Mouse (Mus musculus): ENCODE data around the gene Trim63. TPM values are rescaled to one million over a fixed set of nuclear protein-coding genes. Genes with fewer than 3 reads are reported as not detected.

The Trim63 gene
- polyA plus RNA-seq, 1 experiment = 29.1 TPM

DNA sequence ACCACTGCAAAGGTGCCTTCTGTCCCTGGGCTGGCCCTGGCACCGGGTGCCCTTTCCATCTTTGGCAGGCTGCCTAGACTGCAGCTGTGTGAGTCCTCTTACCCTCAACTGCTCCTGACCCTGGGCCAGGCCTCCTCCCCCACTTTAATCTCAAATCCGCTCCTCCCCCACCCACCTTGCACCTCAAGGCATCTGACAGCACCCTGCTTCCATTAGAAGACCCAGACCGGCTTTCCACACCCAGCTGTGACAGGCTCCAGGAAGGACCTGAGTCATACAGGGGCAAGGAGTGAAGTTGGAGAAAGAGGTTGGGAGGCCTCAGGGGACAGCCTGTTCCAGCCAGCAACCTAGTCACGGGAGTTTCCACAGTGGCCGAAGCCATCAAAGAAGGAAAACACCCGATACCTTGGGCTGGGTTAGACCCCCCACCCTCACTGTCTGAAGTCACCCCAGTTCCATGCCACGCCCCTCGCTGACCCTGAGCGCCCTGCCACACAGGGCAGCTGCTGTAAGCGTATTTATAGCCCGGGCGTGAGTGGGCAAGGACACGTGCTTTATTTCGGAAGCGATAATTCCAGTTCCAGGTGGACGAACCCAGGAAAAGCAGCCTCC is 41.0 kb downstream of the Trim63 start:
- H3K4me3 ChIP-seq = no peak overlapping the region
- no peaks in the 10 kb centered on the region for H3K36me3 ChIP-seq (ENCODE audit: control insufficient read depth, insufficient read depth)
- TF ChIP-seq MYOD1 (IDR thresholded peaks at IDR 0.05; ENCODE audit: control insufficient read depth in 1 of 3, insufficient read length in 2 of 3, low read depth in 2 of 3) (peak in 2 of 3 experiments; percentile 48 to 83), SRF (IDR thresholded peaks at IDR 0.05; ENCODE audit: control insufficient read depth, insufficient read length, low read depth) (no peak), POLR2AphosphoS2 (IDR thresholded peaks at IDR 0.05; ENCODE audit: insufficient read length, low read depth) (peak; percentile 4), MYOG (IDR thresholded peaks at IDR 0.05; ENCODE audit: control insufficient read depth in 1 of 3, insufficient read depth in 1 of 3, insufficient read length in 2 of 3, low read depth in 2 of 3) (peak in 2 of 3 experiments; percentile 65 to 88)
- H3ac ChIP-seq (ENCODE audit: control insufficient read depth, insufficient read length) = no peak overlapping the region
- H3K4me2 ChIP-seq (ENCODE audit: low read depth) = peak overlapping the region; percentile 36
- peaks cover 4% of the 10 kb centered on the region for H3K27me3 ChIP-seq (ENCODE audit: control insufficient read depth, insufficient read depth, insufficient read length)
- no peaks in the 10 kb centered on the region for H3K79me2 ChIP-seq (ENCODE audit: control insufficient read depth, insufficient read depth)

DNA sequence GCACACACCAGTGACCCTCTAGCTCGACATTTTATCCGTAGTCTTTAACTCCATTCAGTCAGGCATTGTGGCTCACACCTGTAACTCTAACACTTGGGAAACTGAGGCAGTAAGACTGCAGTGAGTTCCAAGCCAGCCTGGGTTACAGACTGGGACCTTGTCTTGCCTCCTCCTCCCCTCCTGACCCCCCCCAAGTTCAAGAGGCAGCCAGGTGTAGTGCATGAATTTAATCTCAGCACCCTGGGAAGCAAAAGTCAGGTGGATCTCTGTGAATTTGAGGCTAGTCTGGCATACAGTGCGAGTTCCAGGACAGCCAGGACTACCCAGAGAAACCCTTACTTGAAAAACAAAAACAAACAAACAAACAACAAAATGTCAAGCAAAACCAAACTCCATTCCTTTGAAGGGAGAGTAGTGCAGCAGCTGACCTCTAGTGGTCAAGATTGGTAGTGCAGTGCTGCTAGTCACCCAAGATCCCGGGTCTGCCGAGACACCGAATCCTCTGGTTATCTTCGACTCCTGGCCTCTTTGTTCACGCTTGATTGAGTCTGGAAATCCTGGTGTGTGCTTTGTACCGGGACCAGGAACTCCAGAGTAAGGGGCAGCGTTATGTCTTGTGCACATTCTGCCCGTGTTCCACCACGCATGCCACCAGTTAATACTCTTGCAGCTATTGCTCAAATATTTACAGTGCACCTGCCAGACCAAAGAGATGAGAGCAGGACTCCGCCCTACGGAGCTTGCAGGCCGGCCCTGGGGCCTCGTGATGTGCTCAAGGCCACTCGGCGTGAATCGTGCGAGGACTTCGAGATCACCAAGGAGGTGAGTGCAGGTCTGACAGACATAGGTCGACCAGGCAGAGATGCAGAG is 41.9 kb downstream of the Trim63 start:
- no peaks in the 10 kb centered on the region for H3K36me3 ChIP-seq (ENCODE audit: control insufficient read depth, insufficient read depth)
- peaks cover 4% of the 10 kb centered on the region for H3K27me3 ChIP-seq (ENCODE audit: control insufficient read depth, insufficient read depth, insufficient read length)
- H3K4me3 ChIP-seq = no peak overlapping the region
- H3K79me2 ChIP-seq (ENCODE audit: control insufficient read depth, insufficient read depth) = no peaks in the 10 kb centered on the region
- no peak overlapping the region for H3ac ChIP-seq (ENCODE audit: control insufficient read depth, insufficient read length)
- TF ChIP-seq POLR2AphosphoS2 (IDR thresholded peaks at IDR 0.05; ENCODE audit: insufficient read length, low read depth) = no peak
- no peak for TF ChIP-seq MYOG (IDR thresholded peaks at IDR 0.05; ENCODE audit: control insufficient read depth in 1 of 3, insufficient read depth in 1 of 3, insufficient read length in 2 of 3, low read depth in 2 of 3)
- TF ChIP-seq POLR2A (IDR thresholded peaks at IDR 0.05; ENCODE audit: insufficient read length, low read depth) = no peak
- no peak for TF ChIP-seq E2F4 (IDR thresholded peaks at IDR 0.05; ENCODE audit: insufficient read depth)
- TF ChIP-seq MYOD1 (IDR thresholded peaks at IDR 0.05; ENCODE audit: control insufficient read depth in 1 of 3, insufficient read length in 2 of 3, low read depth in 2 of 3) = no peak
- no peak for TF ChIP-seq REST (IDR thresholded peaks at IDR 0.05; ENCODE audit: insufficient read depth, insufficient read length)
- no peak for TF ChIP-seq USF1 (IDR thresholded peaks at IDR 0.05; ENCODE audit: low read depth)
- H3K4me2 ChIP-seq (ENCODE audit: low read depth) = peak overlapping the region; percentile 25

DNA sequence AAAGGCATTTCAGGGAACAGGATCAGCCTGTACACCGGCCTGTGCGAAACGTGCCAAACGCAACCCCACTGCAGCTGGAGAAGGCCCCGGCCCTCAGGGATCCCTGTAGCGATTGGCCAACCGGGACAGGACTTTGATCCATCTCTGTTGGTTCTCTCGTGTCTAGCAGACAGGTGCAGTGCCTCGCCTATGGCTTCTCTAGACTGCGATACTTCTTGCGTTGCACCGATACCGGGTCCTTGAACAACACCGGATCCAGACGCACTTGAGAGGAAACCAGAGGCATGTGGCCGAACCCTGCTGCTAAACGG is 42.5 kb downstream of the Trim63 start:
- TF ChIP-seq TCF3 (IDR thresholded peaks at IDR 0.05; ENCODE audit: insufficient read length, low read depth) (no peak), MAX (IDR thresholded peaks at IDR 0.05; ENCODE audit: low read depth) (no peak), REST (IDR thresholded peaks at IDR 0.05; ENCODE audit: insufficient read depth, insufficient read length) (no peak), SRF (IDR thresholded peaks at IDR 0.05; ENCODE audit: control insufficient read depth, insufficient read length, low read depth) (no peak), E2F4 (IDR thresholded peaks at IDR 0.05; ENCODE audit: insufficient read depth) (no peak), POLR2AphosphoS2 (IDR thresholded peaks at IDR 0.05; ENCODE audit: insufficient read length, low read depth) (no peak), TCF12 (IDR thresholded peaks at IDR 0.05; ENCODE audit: insufficient read depth, poor library complexity, severe bottlenecking) (no peak), MYOD1 (IDR thresholded peaks at IDR 0.05; ENCODE audit: control insufficient read depth in 1 of 3, insufficient read length in 2 of 3, low read depth in 2 of 3) (no peak), MYOG (IDR thresholded peaks at IDR 0.05; ENCODE audit: control insufficient read depth in 1 of 3, insufficient read depth in 1 of 3, insufficient read length in 2 of 3, low read depth in 2 of 3) (no peak), CEBPB (IDR thresholded peaks at IDR 0.05; ENCODE audit: insufficient read depth, poor library complexity, severe bottlenecking) (no peak), POLR2A (IDR thresholded peaks at IDR 0.05; ENCODE audit: insufficient read length, low read depth) (no peak), USF1 (IDR thresholded peaks at IDR 0.05; ENCODE audit: low read depth) (no peak)
- H3K4me3 ChIP-seq = no peak overlapping the region
- H3K79me2 ChIP-seq (ENCODE audit: control insufficient read depth, insufficient read depth) = no peaks in the 10 kb centered on the region
- H3K27me3 ChIP-seq (ENCODE audit: control insufficient read depth, insufficient read depth, insufficient read length) = peaks cover 4% of the 10 kb centered on the region
- H3ac ChIP-seq (ENCODE audit: control insufficient read depth, insufficient read length) = no peak overlapping the region
- no peaks in the 10 kb centered on the region for H3K36me3 ChIP-seq (ENCODE audit: control insufficient read depth, insufficient read depth)
- H3K4me2 ChIP-seq (ENCODE audit: low read depth) = no peak overlapping the region

DNA sequence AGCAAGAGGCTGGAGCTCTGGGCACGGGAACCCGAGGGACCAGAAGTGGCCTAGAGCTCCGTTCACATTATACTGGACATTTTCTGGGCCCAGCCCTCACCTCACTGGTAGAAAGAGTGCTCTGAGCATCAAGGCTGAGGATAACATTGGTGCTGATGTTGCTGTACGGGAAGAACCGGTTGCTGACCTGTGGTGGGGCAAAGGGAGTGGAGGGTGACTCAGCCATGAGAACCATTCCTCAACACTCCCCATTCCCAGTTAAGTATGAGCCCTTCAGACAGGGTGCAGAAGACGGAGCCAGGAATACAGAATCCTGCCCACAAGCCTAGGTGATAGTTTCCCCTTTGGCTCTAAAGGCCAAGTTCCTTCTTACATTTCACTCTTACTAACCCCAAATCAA is 44.7 kb downstream of the Trim63 start:
- no peak overlapping the region for H3K4me2 ChIP-seq (ENCODE audit: low read depth)
- no peaks in the 10 kb centered on the region for H3K79me2 ChIP-seq (ENCODE audit: control insufficient read depth, insufficient read depth)
- H3K27me3 ChIP-seq (ENCODE audit: control insufficient read depth, insufficient read depth, insufficient read length) = peaks cover 4% of the 10 kb centered on the region
- no peak overlapping the region for H3ac ChIP-seq (ENCODE audit: control insufficient read depth, insufficient read length)
- H3K36me3 ChIP-seq (ENCODE audit: control insufficient read depth, insufficient read depth) = no peaks in the 10 kb centered on the region
- no peak overlapping the region for H3K4me3 ChIP-seq
- TF ChIP-seq POLR2A (IDR thresholded peaks at IDR 0.05; ENCODE audit: insufficient read length, low read depth) (no peak), SRF (IDR thresholded peaks at IDR 0.05; ENCODE audit: control insufficient read depth, insufficient read length, low read depth) (no peak), CEBPB (IDR thresholded peaks at IDR 0.05; ENCODE audit: insufficient read depth, poor library complexity, severe bottlenecking) (no peak), MYOD1 (IDR thresholded peaks at IDR 0.05; ENCODE audit: control insufficient read depth in 1 of 3, insufficient read length in 2 of 3, low read depth in 2 of 3) (no peak), USF1 (IDR thresholded peaks at IDR 0.05; ENCODE audit: low read depth) (no peak), TCF12 (IDR thresholded peaks at IDR 0.05; ENCODE audit: insufficient read depth, poor library complexity, severe bottlenecking) (no peak), POLR2AphosphoS2 (IDR thresholded peaks at IDR 0.05; ENCODE audit: insufficient read length, low read depth) (no peak), TCF3 (IDR thresholded peaks at IDR 0.05; ENCODE audit: insufficient read length, low read depth) (no peak), MAX (IDR thresholded peaks at IDR 0.05; ENCODE audit: low read depth) (no peak), REST (IDR thresholded peaks at IDR 0.05; ENCODE audit: insufficient read depth, insufficient read length) (no peak), MYOG (IDR thresholded peaks at IDR 0.05; ENCODE audit: control insufficient read depth in 1 of 3, insufficient read depth in 1 of 3, insufficient read length in 2 of 3, low read depth in 2 of 3) (no peak), E2F4 (IDR thresholded peaks at IDR 0.05; ENCODE audit: insufficient read depth) (no peak)
